8 mouse cellular contexts compared by ENCODE assay signal in the genomic region with DNA sequence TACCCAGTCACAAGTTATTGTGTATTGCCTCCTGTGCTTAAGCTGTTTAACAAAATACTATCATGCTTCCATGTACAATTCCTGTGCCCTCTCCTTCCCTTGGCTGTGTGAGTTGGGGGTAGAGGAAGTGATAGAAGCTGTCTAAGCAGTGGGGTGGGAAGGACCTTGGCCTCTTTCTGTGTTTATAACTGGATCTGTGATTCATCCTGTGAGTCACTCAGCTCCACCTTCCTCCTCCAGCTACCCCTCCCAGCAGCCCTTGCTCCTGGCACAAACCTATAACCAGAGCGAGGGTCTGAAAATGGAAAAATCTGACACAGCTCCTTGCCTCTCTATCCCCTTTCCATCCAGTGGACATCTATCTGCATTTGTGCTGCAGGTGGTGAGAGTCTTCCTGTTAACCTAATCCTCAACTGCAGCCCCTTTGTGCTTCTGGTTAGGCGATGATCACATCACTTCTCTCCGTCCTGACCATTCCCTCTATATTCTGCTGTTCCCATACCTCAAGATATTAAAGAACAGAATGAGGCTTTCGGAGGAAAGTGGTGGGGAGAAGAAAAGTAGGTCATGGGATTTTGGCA. TPM values are rescaled to one million over a fixed set of nuclear protein-coding genes. Genes with fewer than 3 reads are reported as not detected.
DNase-seq lines count a peak whose midpoint lies in the region; ATAC-seq and TF ChIP-seq lines count a peak whose summit lies in the region.

No protein-coding gene starts in this region.

- peak; percentile 73 for DNase-seq in urinary bladder, postnatal 14 days (ENCODE audit: low spot score)
- no peak for DNase-seq in urinary bladder, adult 2 months (ENCODE audit: low spot score)
- peak; percentile 92 for DNase-seq in heart, postnatal 0 days (ENCODE audit: low spot score)
- peak; percentile 68 to 81 for DNase-seq in kidney, postnatal 36 days
- DNase-seq in lung, postnatal 25 days (ENCODE audit: low spot score), result peak; percentile 61
- peak; percentile 79 for DNase-seq in telencephalon, adult 2 months (ENCODE audit: low read depth, low spot score)
- no peak for DNase-seq in embryo, embryonic 10 days (ENCODE audit: low spot score)

- no peaks in the 10 kb centered on the region for H3K27me3 ChIP-seq in embryonic facial prominence, embryonic 13.5 days
- H3K27me3 ChIP-seq in heart, postnatal 0 days (ENCODE audit: control insufficient read depth, insufficient read depth, low read length), result no peaks in the 10 kb centered on the region

- H3K4me3 ChIP-seq in embryonic facial prominence, embryonic 13.5 days, result peak overlapping the region; percentile 63; the same call in 1 of the 2 replicates
- H3K4me3 ChIP-seq in heart, postnatal 0 days (ENCODE audit: low read depth, low read length), result peak overlapping the region; percentile 56; the same call in 1 of the 2 replicates

- ATAC-seq in embryonic facial prominence, embryonic 13.5 days (ENCODE audit: insufficient number of reproducible peaks, insufficient read depth, low FRiP score, low TSS enrichment, low read depth), result no peak
- peak; percentile 78 for ATAC-seq in heart, postnatal 0 days (ENCODE audit: insufficient read depth, low read depth)

- H3K9me3 ChIP-seq in embryonic facial prominence, embryonic 13.5 days, result no peaks in the 10 kb centered on the region
- H3K9me3 ChIP-seq in heart, postnatal 0 days (replicated peaks; ENCODE audit: control insufficient read depth, low read length), result no peaks in the 10 kb centered on the region

- peaks cover 29% of the 10 kb centered on the region for H3K4me1 ChIP-seq in embryonic facial prominence, embryonic 13.5 days
- peaks cover 20% of the 10 kb centered on the region; the same call in 1 of the 2 replicates for H3K4me1 ChIP-seq in heart, postnatal 0 days (ENCODE audit: control insufficient read depth, insufficient read depth)

- 42% methylated on average over 4 of the region's 4 CpGs for WGBS in embryonic facial prominence, embryonic 13.5 days
- 31% methylated on average over 4 of the region's 4 CpGs for WGBS in heart, postnatal 0 days

- TF ChIP-seq CTCF in heart, postnatal 0 days (IDR thresholded peaks at IDR 0.05; ENCODE audit: low read depth), result no peak

- peak overlapping the region; percentile 82 for H3K9ac ChIP-seq in embryonic facial prominence, embryonic 13.5 days
- H3K9ac ChIP-seq in heart, postnatal 0 days (replicated peaks; ENCODE audit: low read depth, low read length), result peak overlapping the region; percentile 69

- H3K27ac ChIP-seq in embryonic facial prominence, embryonic 13.5 days, result peak overlapping the region; percentile 93
- peak overlapping the region; percentile 66 for H3K27ac ChIP-seq in heart, postnatal 0 days (ENCODE audit: low read depth)

- peaks cover 18% of the 10 kb centered on the region for H3K36me3 ChIP-seq in embryonic facial prominence, embryonic 13.5 days
- peaks cover 14% of the 10 kb centered on the region for H3K36me3 ChIP-seq in heart, postnatal 0 days (replicated peaks; ENCODE audit: control insufficient read depth, insufficient read depth, low read length)

- H3K4me2 ChIP-seq in embryonic facial prominence, embryonic 13.5 days, result peak overlapping the region; percentile 88
- peak overlapping the region; percentile 76 for H3K4me2 ChIP-seq in heart, postnatal 0 days (ENCODE audit: low read depth, low read length)

- no peak for TF ChIP-seq EP300 in heart, postnatal 0 days (IDR thresholded peaks at IDR 0.05; ENCODE audit: low read depth)

RNA-seq across cellular contexts. Expression of a gene that starts 1.5 kb away (rescaled TPM):
- polyA plus RNA-seq in urinary bladder, adult 2 months (2012; rRNA removed), result 33.7 and 35.7 TPM in 2 replicates
- 37.3 and 38.2 TPM in 2 replicates for polyA plus RNA-seq in embryonic facial prominence, embryonic 13.5 days (2015; fragmentation: Nextera tagmentation; extraction: Ambion mirVana)
- total RNA-seq in heart, postnatal 0 days (2014; rRNA removed; ENCODE audit: low replicate concordance), result 4.4 and 18.9 TPM in 2 replicates
- polyA plus RNA-seq in heart, postnatal 0 days (2015; fragmentation: Nextera tagmentation; extraction: Ambion mirVana), result 6.8 and 6.9 TPM in 2 replicates

RNA-seq across cellular contexts. Expression of a gene that starts 11.8 kb away (rescaled TPM):
- polyA plus RNA-seq in urinary bladder, adult 2 months (2012; rRNA removed), result 48.6 and 52.3 TPM in 2 replicates
- polyA plus RNA-seq in embryonic facial prominence, embryonic 13.5 days (2015; fragmentation: Nextera tagmentation; extraction: Ambion mirVana), result 163 and 184 TPM in 2 replicates
- 34.5 and 41.7 TPM in 2 replicates for total RNA-seq in heart, postnatal 0 days (2014; rRNA removed; ENCODE audit: low replicate concordance)
- 48.3 and 48.6 TPM in 2 replicates for polyA plus RNA-seq in heart, postnatal 0 days (2015; fragmentation: Nextera tagmentation; extraction: Ambion mirVana)

RNA-seq across cellular contexts. Expression of a gene that starts 20.6 kb away (rescaled TPM):
- 8.6 and 9.4 TPM in 2 replicates for polyA plus RNA-seq in urinary bladder, adult 2 months (2012; rRNA removed)
- polyA plus RNA-seq in embryonic facial prominence, embryonic 13.5 days (2015; fragmentation: Nextera tagmentation; extraction: Ambion mirVana), result 7.6 and 8.7 TPM in 2 replicates
- 9.8 and 15.4 TPM in 2 replicates for total RNA-seq in heart, postnatal 0 days (2014; rRNA removed; ENCODE audit: low replicate concordance)
- polyA plus RNA-seq in heart, postnatal 0 days (2015; fragmentation: Nextera tagmentation; extraction: Ambion mirVana), result 10.8 and 11.2 TPM in 2 replicates

RNA-seq across cellular contexts. Expression of a gene that starts 56.0 kb away (rescaled TPM):
- polyA plus RNA-seq in urinary bladder, adult 2 months (2012; rRNA removed), result 11.1 and 16.8 TPM in 2 replicates
- polyA plus RNA-seq in embryonic facial prominence, embryonic 13.5 days (2015; fragmentation: Nextera tagmentation; extraction: Ambion mirVana), result 20.8 and 23.8 TPM in 2 replicates
- 17.6 and 21.9 TPM in 2 replicates for total RNA-seq in heart, postnatal 0 days (2014; rRNA removed; ENCODE audit: low replicate concordance)
- 16.8 and 21.7 TPM in 2 replicates for polyA plus RNA-seq in heart, postnatal 0 days (2015; fragmentation: Nextera tagmentation; extraction: Ambion mirVana)

RNA-seq across cellular contexts. Expression of a gene that starts 59.2 kb away (rescaled TPM):
- 28.1 and 39.1 TPM in 2 replicates for polyA plus RNA-seq in urinary bladder, adult 2 months (2012; rRNA removed)
- 46.6 and 55.0 TPM in 2 replicates for polyA plus RNA-seq in embryonic facial prominence, embryonic 13.5 days (2015; fragmentation: Nextera tagmentation; extraction: Ambion mirVana)
- total RNA-seq in heart, postnatal 0 days (2014; rRNA removed; ENCODE audit: low replicate concordance), result 30.0 and 78.1 TPM in 2 replicates
- 52.4 and 55.3 TPM in 2 replicates for polyA plus RNA-seq in heart, postnatal 0 days (2015; fragmentation: Nextera tagmentation; extraction: Ambion mirVana)

Comparison
In these comparisons a context has a peak if more than half of its experiments do, and no peak if none do; other contexts are left out.
1. DNase-seq: peak in urinary bladder, postnatal 14 days (single experiment), heart, postnatal 0 days (single experiment), kidney, postnatal 36 days (2 of 2), lung, postnatal 25 days (single experiment) and telencephalon, adult 2 months (single experiment); none in urinary bladder, adult 2 months (single experiment) and embryo, embryonic 10 days (single experiment).